Mouse (Mus musculus): ENCODE measurements around the gene Olfr547.

DNA sequence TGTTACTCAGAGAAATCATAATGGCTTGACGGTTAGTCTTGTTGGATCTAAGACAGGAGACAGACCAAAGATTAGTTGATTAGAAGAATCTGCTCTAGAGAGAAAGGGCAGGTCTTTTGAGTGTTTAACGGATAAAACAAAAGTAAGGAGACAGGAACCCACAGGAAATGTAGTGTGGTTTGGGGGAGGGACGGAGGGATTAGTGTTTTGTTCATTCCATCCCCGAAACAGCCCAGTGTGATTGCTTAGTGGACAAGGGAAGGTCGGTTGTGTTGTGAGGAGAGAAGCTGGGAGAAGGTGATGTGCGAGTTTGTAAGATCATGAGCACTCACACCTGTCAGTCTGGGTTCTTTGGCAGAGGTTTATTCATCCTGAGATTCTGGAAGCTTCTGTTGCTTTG is 41.4 kb downstream of the Olfr547 start:
- TF ChIP-seq POLR2A (IDR thresholded peaks at IDR 0.05; ENCODE audit: insufficient read depth, low read length) (no peak), CTCF (IDR thresholded peaks at IDR 0.05; ENCODE audit: low read depth, low read length) (no peak), EP300 (IDR thresholded peaks at IDR 0.05; ENCODE audit: insufficient read depth, low read depth, low read length) (no peak)
